Mouse (Mus musculus) testis, adult 2 months (tissue): ENCODE data around the gene Klhl10. TPM values are rescaled to one million over a fixed set of nuclear protein-coding genes. Genes with fewer than 3 reads are reported as not detected.

Experiments
- H3K27ac ChIP-seq: fragments of 200-500 bp; 2 replicates; pipeline ENCODE4 v1.5.1; 2012; ENCODE audit warnings: low read depth, low read length; ENCODE audit not compliant: control insufficient read depth, insufficient read depth
- H3K27me3 ChIP-seq: fragments of 200-500 bp; 2 replicates; pipeline ENCODE4 v1.6.1; 2012; ENCODE audit warnings: mild to moderate bottlenecking, low read length, moderate library complexity; ENCODE audit not compliant: control insufficient read depth, insufficient read depth
- H3K36me3 ChIP-seq: fragments of 200-500 bp; 2 replicates; pipeline ENCODE4 v1.6.1; 2012; ENCODE audit warnings: mild to moderate bottlenecking, low read length; ENCODE audit not compliant: control insufficient read depth, insufficient read depth
- H3K4me1 ChIP-seq: fragments of 200-500 bp; 2 replicates; pipeline ENCODE4 v1.6.1; 2012; ENCODE audit warnings: low read length; ENCODE audit not compliant: control insufficient read depth, insufficient read depth
- H3K4me3 ChIP-seq: fragments of 200-500 bp; 2 replicates; pipeline ENCODE4 v1.5.1; 2012; ENCODE audit warnings: low read depth, mild to moderate bottlenecking, low read length, moderate library complexity, mixed read lengths; ENCODE audit not compliant: control insufficient read depth
- CTCF ChIP-seq: fragments of 200-500 bp; IDR thresholded peaks from 2 replicates; pipeline ENCODE4 v1.5.1; 2012; ENCODE audit warnings: low read depth, mild to moderate bottlenecking, inconsistent platforms, low read length, moderate library complexity; ENCODE audit not compliant: control insufficient read depth, insufficient read depth, insufficient replicate concordance
- POLR2A ChIP-seq: fragments of 200-500 bp; IDR thresholded peaks from 2 replicates; pipeline ENCODE4 v1.6.1; 2012; ENCODE audit warnings: low read depth, mild to moderate bottlenecking, inconsistent platforms, low read length, moderate library complexity; ENCODE audit not compliant: control insufficient read depth
- polyA plus RNA-seq: library from polyadenylated mRNA; depleted of rRNA; stranded (reverse); fragments of >200 nt; gene quantifications from 2 replicates; pipeline ENCODE4 v1.2.3, GENCODE M21; 2012

The Klhl10 gene
- polyA plus RNA-seq, 1 experiment, result 444 TPM

DNA sequence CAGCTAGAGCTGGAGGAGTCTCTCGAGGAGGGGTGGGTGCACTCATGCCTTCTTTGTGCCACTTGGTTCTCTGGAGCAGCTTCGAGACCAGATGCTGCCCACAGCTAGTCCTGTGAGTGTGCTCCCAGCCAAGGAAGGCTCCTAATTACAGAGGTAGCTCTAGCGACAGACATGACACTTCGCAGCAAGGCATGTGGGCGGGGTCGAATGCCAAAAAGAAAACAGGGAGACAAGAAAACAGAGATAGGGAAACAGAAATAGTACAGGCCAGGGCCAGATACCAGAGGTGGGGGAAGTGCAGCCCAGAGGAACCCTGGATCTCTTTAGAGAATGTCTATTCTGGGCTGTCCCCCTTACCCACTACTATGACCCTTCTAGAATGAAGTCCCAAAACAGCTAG lies 39.5 kb upstream of the Klhl10 start:
- TF ChIP-seq POLR2A (no peak), CTCF (no peak)
- peaks cover 5% of the 10 kb centered on the region for H3K4me1 ChIP-seq
- H3K27ac ChIP-seq, result no peak overlapping the region
- no peaks in the 10 kb centered on the region for H3K36me3 ChIP-seq
- H3K4me3 ChIP-seq, result no peak overlapping the region
- no peaks in the 10 kb centered on the region for H3K27me3 ChIP-seq

- Histone ChIP-seq H3K36me3 (no peaks in the 10 kb centered on the region), H3K27ac (no peak overlapping the region), H3K4me1 (peaks cover 3% of the 10 kb centered on the region), H3K4me3 (no peak overlapping the region), H3K27me3 (no peaks in the 10 kb centered on the region)
- TF ChIP-seq POLR2A, result no peak
- TF ChIP-seq CTCF, result no peak
These were observed 39.0 kb upstream of the Klhl10 start for GRCm38 (mm10) chr11:100402682-100403081.

DNA sequence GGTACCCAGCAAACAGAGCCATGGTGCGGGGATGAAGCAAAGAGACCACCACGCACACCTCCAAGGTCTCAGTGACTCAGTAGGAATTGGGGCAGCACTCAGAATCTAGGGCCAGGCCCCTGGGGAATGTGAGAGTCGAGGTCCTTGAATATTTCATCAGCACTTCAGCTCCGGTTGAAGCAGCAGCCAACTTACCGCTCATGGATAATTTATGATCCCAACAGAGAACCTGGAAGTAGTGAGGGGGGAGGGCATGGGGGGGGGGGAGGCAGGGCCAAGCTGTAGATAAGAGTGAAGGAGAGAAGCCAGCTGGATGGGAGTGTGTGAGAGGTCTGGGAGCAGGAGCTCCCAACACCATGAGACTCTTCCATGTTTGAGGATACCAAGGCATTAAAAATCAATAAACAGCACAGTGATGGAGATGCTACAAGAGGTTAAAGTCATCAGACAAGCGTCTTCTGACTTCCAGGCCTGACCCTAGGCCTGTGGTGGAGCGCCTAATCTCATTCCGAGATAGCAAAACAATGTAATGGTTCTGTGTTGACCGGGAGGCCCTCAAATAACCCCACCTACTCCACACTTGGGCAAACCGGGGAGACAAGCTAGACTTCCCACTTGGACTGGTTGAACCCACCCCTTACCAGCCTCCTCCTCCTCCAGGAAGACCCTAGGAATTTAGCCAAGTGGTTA lies 38.1 kb upstream of the Klhl10 start:
- no peak for TF ChIP-seq CTCF
- no peak for TF ChIP-seq POLR2A
- Histone ChIP-seq H3K36me3 (no peaks in the 10 kb centered on the region), H3K27ac (no peak overlapping the region), H3K4me3 (no peak overlapping the region), H3K4me1 (0 out of 2 replicates have a peak, but pooled peaks cover 2% of the 10 kb centered on the region), H3K27me3 (no peaks in the 10 kb centered on the region)

DNA sequence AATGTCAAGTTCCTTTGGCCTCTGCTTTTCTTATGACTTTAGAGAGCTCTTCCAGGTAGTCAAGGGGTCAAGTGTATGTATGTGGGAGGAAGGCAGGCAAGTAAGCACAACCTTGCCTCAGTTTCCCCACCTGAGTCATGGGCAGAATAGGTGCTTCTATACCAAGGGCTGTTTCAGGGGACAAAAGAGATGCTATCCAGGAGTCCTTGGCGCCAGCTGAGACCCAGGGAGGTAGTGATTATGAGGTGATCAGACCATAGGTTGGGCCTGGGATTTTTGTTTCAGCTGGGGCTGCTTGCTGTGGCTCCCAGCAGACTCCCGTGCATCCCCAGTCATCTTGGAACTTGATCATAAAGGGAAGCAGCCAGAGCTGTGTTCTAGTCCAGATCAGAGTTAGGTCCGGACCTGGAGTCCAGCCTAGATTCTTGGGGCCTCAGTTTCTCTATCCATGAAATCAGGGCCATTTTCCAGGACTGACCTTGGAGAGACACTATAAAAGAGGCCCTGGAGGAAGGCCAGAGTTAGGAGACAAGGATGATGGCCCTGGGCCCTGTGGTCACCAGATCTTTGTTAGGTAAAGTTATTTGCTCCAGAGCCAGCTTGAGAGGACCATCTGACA lies 37.2 kb upstream of the Klhl10 start:
- TF ChIP-seq POLR2A, result no peak
- no peak for TF ChIP-seq CTCF
- Histone ChIP-seq H3K36me3 (no peaks in the 10 kb centered on the region), H3K27me3 (no peaks in the 10 kb centered on the region), H3K4me3 (no peak overlapping the region), H3K27ac (no peak overlapping the region), H3K4me1 (0 out of 2 replicates have a peak, but pooled peaks cover 2% of the 10 kb centered on the region)

DNA sequence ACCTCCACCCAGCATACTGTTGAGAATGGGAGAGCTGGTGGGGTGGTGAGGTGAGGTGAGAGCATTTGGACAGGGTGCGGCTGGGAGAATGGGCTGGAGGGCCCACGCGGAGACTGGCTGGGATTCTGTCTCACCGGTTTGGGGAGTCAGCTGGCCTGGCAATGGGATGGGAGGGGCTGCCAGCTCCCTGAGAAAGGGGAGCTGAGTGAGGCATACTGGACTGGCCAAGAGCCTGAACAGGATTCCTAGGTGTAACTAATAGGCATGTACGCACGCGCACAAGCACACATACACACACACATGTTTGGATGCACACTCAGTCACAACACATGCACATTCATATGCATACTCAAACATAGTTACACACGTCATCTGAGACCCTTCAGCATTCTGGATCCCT lies 35.4 kb upstream of the Klhl10 start:
- no peaks in the 10 kb centered on the region for H3K36me3 ChIP-seq
- no peak overlapping the region for H3K27ac ChIP-seq
- TF ChIP-seq POLR2A, result no peak
- no peak for TF ChIP-seq CTCF
- H3K4me1 ChIP-seq, result 0 out of 2 replicates have a peak, but pooled peaks cover 2% of the 10 kb centered on the region
- no peak overlapping the region for H3K4me3 ChIP-seq
- H3K27me3 ChIP-seq, result no peaks in the 10 kb centered on the region

- Histone ChIP-seq H3K27me3 (no peaks in the 10 kb centered on the region), H3K4me1 (no peaks in the 10 kb centered on the region), H3K27ac (no peak overlapping the region), H3K36me3 (no peaks in the 10 kb centered on the region), H3K4me3 (no peak overlapping the region)
- TF ChIP-seq POLR2A, result no peak
- no peak for TF ChIP-seq CTCF
These were observed 34.6 kb upstream of the Klhl10 start for GRCm38 (mm10) chr11:100406995-100407705.

GRCm38 (mm10) chr11:100408076-100408834 lies 33.5 kb upstream of the Klhl10 start:
- Histone ChIP-seq H3K36me3 (no peaks in the 10 kb centered on the region), H3K4me3 (no peak overlapping the region), H3K27me3 (no peaks in the 10 kb centered on the region), H3K4me1 (no peaks in the 10 kb centered on the region; the same call in 1 of the 2 replicates), H3K27ac (no peak overlapping the region)
- TF ChIP-seq CTCF, result peak; percentile 19; the same call in 1 of the 2 replicates
- no peak for TF ChIP-seq POLR2A
